Mouse (Mus musculus) neural tube, embryonic 14.5 days (tissue): ENCODE measurements at regions not wholly inside any gene's neighbourhood (a gene's known extent, or its start where the extent isn't known, plus 50 kb on each side); places are given as distances from the start of the nearest gene placed in this dataset.

Source experiments
- ATAC-seq: fragments of 200-750 bp; cut with Nextera tagmentation; 2 replicates; pipeline ENCODE4 v1.8.0; 2017; ENCODE audit warnings: low read depth, mild to moderate bottlenecking, moderate TSS enrichment, moderate library complexity
- H3K27ac ChIP-seq: fragments of 300-500 bp; sonication (generic); 2 replicates; pipeline ENCODE4 v1.5.1; 2014; ENCODE audit warnings: low read depth, mild to moderate bottlenecking, control low read depth, low read length, moderate library complexity, mixed read lengths
- H3K27me3 ChIP-seq: fragments of 300-500 bp; sonication (generic); 2 replicates; pipeline ENCODE4 v1.6.1; 2014; ENCODE audit warnings: low read length; ENCODE audit not compliant: control insufficient read depth, insufficient read depth
- H3K36me3 ChIP-seq: fragments of 300-500 bp; sonication (generic); 2 replicates; pipeline ENCODE4 v1.6.1; 2014; ENCODE audit warnings: low read length, mixed read lengths; ENCODE audit not compliant: control insufficient read depth, insufficient read depth
- H3K4me1 ChIP-seq: fragments of 300-500 bp; sonication (generic); 2 replicates; pipeline ENCODE4 v1.6.1; 2014; ENCODE audit warnings: low read length; ENCODE audit not compliant: control insufficient read depth, insufficient read depth
- H3K4me2 ChIP-seq: fragments of 300-500 bp; sonication (generic); 2 replicates; pipeline ENCODE4 v1.6.1; 2014; ENCODE audit warnings: mild to moderate bottlenecking, low read depth, low read length, control low read depth
- H3K4me3 ChIP-seq: fragments of 300-500 bp; sonication (generic); 2 replicates; pipeline ENCODE4 v1.5.1; 2014; ENCODE audit warnings: low read depth, low read length, control low read depth, mixed read lengths
- H3K9ac ChIP-seq: fragments of 300-500 bp; sonication (generic); replicated peaks from 2 replicates; pipeline ENCODE4 v1.6.1; 2014; ENCODE audit warnings: low read depth, mild to moderate bottlenecking, control low read depth, low read length, mixed read lengths
- H3K9me3 ChIP-seq: fragments of 300-500 bp; sonication (generic); 2 replicates; pipeline ENCODE4 v1.6.1; 2016; ENCODE audit warnings: low read length; ENCODE audit not compliant: control insufficient read depth
- WGBS: fragments of 180-500 bp; shearing (Covaris S2); extraction: QIAGEN DNeasy Blood & Tissue Kit; methylation state at CpG from one replicate; pipeline ENCODE4 v1.1.7; 2014; 5-methylcytosine and 5-hydroxymethylcytosine counted together

GRCm38 (mm10) chr15:36682832-36683231 is 324.7 kb downstream of the Zfp706 start:
- ATAC-seq, result no peak
- no peak overlapping the region for H3K9ac ChIP-seq
- no peak overlapping the region for H3K27ac ChIP-seq
- WGBS, result 53% methylated on average over 6 of the region's 6 CpGs
- no peaks in the 10 kb centered on the region for H3K36me3 ChIP-seq
- H3K27me3 ChIP-seq, result no peaks in the 10 kb centered on the region
- H3K4me1 ChIP-seq, result no peaks in the 10 kb centered on the region
- H3K4me2 ChIP-seq, result no peak overlapping the region
- no peaks in the 10 kb centered on the region for H3K9me3 ChIP-seq
- H3K4me3 ChIP-seq, result no peak overlapping the region

GRCm38 (mm10) chr15:36682159-36682558 is 325.4 kb downstream of the Zfp706 start:
- 83% methylated on average over 5 of the region's 5 CpGs for WGBS
- Histone ChIP-seq H3K9me3 (no peaks in the 10 kb centered on the region), H3K4me1 (no peaks in the 10 kb centered on the region), H3K27ac (no peak overlapping the region), H3K27me3 (no peaks in the 10 kb centered on the region), H3K4me3 (no peak overlapping the region), H3K9ac (no peak overlapping the region), H3K4me2 (no peak overlapping the region), H3K36me3 (no peaks in the 10 kb centered on the region)
- no peak for ATAC-seq

- Histone ChIP-seq H3K27me3 (no peaks in the 10 kb centered on the region), H3K4me3 (no peak overlapping the region), H3K36me3 (no peaks in the 10 kb centered on the region), H3K9ac (no peak overlapping the region), H3K27ac (no peak overlapping the region), H3K9me3 (no peaks in the 10 kb centered on the region), H3K4me1 (no peaks in the 10 kb centered on the region), H3K4me2 (no peak overlapping the region)
- ATAC-seq, result no peak
- WGBS, result 87% methylated on average over 11 of the region's 11 CpGs
Observed at GRCm38 (mm10) chr15:36680361-36681140, 327.0 kb downstream of the Zfp706 start.

DNA sequence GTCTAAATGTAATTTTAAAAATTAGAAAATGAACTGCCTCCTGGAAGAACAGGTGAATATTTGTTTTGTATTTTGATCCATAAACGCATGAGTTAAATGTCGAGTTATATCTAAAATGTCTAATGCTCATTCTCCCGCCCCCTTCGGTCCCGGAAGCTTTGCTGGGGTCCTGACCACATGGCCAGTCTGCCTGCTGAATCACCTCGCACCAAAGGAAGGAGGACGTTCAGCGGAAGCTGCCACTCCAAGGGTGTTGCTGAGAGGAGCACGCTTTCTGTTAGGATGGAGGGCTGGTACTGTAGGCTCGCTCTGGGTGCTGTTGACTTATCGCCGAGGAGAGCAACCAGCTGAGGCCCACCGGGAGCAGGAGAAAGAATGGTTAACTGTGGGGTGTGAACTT is 328.0 kb downstream of the Zfp706 start:
- no peak overlapping the region for H3K9ac ChIP-seq
- no peaks in the 10 kb centered on the region for H3K36me3 ChIP-seq
- H3K27ac ChIP-seq, result no peak overlapping the region
- 92% methylated on average over 13 of the region's 13 CpGs for WGBS
- no peak overlapping the region for H3K4me3 ChIP-seq
- no peak for ATAC-seq
- no peaks in the 10 kb centered on the region for H3K9me3 ChIP-seq
- no peaks in the 10 kb centered on the region for H3K27me3 ChIP-seq
- no peak overlapping the region for H3K4me2 ChIP-seq
- H3K4me1 ChIP-seq, result no peaks in the 10 kb centered on the region

DNA sequence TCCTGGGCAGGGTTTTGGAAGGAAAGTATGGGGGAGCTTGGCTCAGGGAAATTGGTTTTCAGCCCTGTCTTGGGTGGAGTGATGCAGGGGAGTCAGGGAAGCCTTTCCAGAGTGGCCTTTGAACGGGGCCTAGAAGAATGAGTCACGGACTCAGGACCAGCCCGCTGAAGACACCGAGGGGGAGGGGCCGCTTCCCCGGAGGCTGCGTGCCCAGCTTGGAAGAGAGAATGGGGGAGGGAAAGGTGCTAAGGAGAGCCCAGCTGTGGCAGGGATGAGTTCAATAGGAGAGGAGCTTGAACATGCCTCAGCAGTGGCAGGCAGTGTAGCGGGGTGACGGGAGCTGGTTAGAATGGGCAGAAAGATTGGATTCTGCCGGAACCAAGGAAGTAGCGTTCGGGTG is 337.8 kb downstream of the Zfp706 start:
- H3K27ac ChIP-seq, result no peak overlapping the region
- WGBS, result 29% methylated on average over 12 of the region's 12 CpGs
- H3K9ac ChIP-seq, result no peak overlapping the region

DNA sequence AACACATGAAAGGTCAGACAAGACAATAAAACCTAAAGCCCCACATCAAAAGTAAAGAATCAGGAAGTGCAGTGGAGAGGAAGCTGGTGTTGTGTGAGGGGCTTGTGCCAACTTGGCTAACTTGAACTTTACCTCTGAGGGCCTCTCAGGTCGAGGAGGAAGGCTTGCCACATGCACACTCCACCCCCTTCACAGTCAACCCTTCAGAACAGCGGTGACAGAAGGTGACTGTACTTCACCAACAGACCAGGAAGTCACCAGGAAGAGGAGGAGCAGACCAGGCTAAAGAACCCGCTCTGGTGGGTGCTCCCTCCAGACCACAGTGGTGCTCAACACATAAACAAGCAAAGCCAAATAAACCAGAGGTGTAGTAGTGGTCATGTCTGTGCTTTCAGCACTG is 341.0 kb downstream of the Zfp706 start:
- Histone ChIP-seq H3K9ac (no peak overlapping the region), H3K9me3 (no peaks in the 10 kb centered on the region), H3K4me3 (no peak overlapping the region), H3K27me3 (no peaks in the 10 kb centered on the region), H3K27ac (no peak overlapping the region), H3K4me2 (no peak overlapping the region), H3K4me1 (no peaks in the 10 kb centered on the region), H3K36me3 (no peaks in the 10 kb centered on the region)
- WGBS, result 62% methylated on average over 3 of the region's 3 CpGs
- no peak for ATAC-seq

More for the DNA sequence above, 337.8 kb downstream of the Zfp706 start:
- no peak for ATAC-seq
- no peak overlapping the region for H3K4me2 ChIP-seq
- H3K4me3 ChIP-seq, result no peak overlapping the region
- no peaks in the 10 kb centered on the region for H3K4me1 ChIP-seq
- H3K27me3 ChIP-seq, result no peaks in the 10 kb centered on the region
- H3K9me3 ChIP-seq, result no peaks in the 10 kb centered on the region
- no peaks in the 10 kb centered on the region for H3K36me3 ChIP-seq

DNA sequence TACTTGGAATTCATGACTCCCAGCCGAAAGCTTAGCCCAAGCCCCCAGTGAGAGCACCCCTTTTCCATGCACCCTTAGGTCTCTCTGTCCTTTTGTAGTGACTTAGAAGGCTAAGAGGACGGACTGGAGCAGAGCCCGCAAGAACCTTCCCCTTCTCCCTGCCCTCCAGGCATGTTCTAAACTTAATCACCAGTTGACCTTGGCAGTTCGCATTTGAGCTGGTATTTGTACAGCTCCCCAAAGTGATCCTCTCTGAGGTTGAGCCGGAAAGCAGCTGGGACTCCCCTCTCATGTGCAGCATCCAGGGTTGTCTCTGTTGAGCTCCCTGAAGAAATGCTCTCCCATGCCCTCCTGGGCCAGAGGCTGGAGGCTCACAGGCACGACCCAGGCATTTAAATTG is 343.2 kb downstream of the Zfp706 start:
- H3K9me3 ChIP-seq, result no peaks in the 10 kb centered on the region
- no peaks in the 10 kb centered on the region for H3K27me3 ChIP-seq
- WGBS, result 81% methylated on average over 6 of the region's 6 CpGs
- H3K4me2 ChIP-seq, result no peak overlapping the region
- H3K36me3 ChIP-seq, result no peaks in the 10 kb centered on the region
- H3K9ac ChIP-seq, result no peak overlapping the region
- H3K4me3 ChIP-seq, result no peak overlapping the region
- no peak for ATAC-seq
- H3K4me1 ChIP-seq, result no peaks in the 10 kb centered on the region
- no peak overlapping the region for H3K27ac ChIP-seq

DNA sequence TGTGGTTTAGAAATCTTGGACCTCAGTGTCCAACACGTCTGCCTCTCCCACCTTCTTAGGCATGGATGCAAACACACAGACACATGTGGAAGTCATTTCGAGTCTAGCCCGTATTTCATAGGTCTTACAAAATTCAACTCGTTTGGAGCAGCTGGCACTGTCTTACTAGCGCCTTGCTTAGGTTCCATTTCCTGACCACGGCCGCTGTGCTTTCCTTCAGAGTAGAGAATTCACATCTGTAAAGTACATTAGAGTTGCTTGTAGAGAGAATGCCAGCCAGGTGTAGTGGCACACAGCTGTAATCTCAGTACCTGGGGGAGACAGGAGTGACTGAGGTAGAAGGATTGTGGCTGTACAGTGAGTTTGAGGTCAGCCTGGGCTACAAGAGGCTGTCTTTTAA is 346.6 kb downstream of the Zfp706 start:
- no peaks in the 10 kb centered on the region for H3K36me3 ChIP-seq
- no peak overlapping the region for H3K4me3 ChIP-seq
- H3K4me2 ChIP-seq, result no peak overlapping the region
- WGBS, result 86% methylated on average over 7 of the region's 7 CpGs
- H3K4me1 ChIP-seq, result no peaks in the 10 kb centered on the region
- H3K27me3 ChIP-seq, result no peaks in the 10 kb centered on the region
- H3K9ac ChIP-seq, result no peak overlapping the region
- H3K9me3 ChIP-seq, result no peaks in the 10 kb centered on the region
- H3K27ac ChIP-seq, result no peak overlapping the region
- ATAC-seq, result no peak
